Comparison of ENCODE assay signal across 15 mouse cellular contexts in genomic region chr14:93058799-93059198, GRCm38 (mm10).
"Had no signal": no experiment of that assay in that cellular context is flagged by ENCODE, and none has a peak within 500 bp of the region (broad histone marks: within the 10 kb centered on the region; RNA-seq: fewer than 3 reads in every experiment).

No protein-coding gene starts in this region.

- H3K27ac ChIP-seq: neural tube, embryonic 12.5 days; neural tube, embryonic 13.5 days; neural tube, embryonic 15.5 days; stomach, embryonic 15.5 days; stomach, postnatal 0 days had no signal

- H3K9ac ChIP-seq: neural tube, embryonic 12.5 days; neural tube, embryonic 13.5 days; neural tube, embryonic 15.5 days; stomach, embryonic 15.5 days had no signal

- H3K36me3 ChIP-seq: neural tube, embryonic 12.5 days; neural tube, embryonic 13.5 days; neural tube, embryonic 15.5 days; stomach, embryonic 15.5 days had no signal

- H3K4me1 ChIP-seq: neural tube, embryonic 12.5 days; neural tube, embryonic 13.5 days; neural tube, embryonic 15.5 days; stomach, embryonic 15.5 days had no signal

- H3K4me2 ChIP-seq: neural tube, embryonic 12.5 days; neural tube, embryonic 13.5 days; neural tube, embryonic 15.5 days; stomach, embryonic 15.5 days had no signal

- H3K27me3 ChIP-seq: neural tube, embryonic 12.5 days; neural tube, embryonic 13.5 days; neural tube, embryonic 15.5 days; stomach, embryonic 15.5 days had no signal

- H3K4me3 ChIP-seq: neural tube, embryonic 12.5 days; neural tube, embryonic 13.5 days; neural tube, embryonic 15.5 days; stomach, embryonic 15.5 days had no signal

- H3K9me3 ChIP-seq: neural tube, embryonic 12.5 days; neural tube, embryonic 13.5 days; neural tube, embryonic 15.5 days; stomach, embryonic 15.5 days had no signal

- DNase-seq: retina, postnatal 1 day; right cerebral cortex, postnatal 25 days; right cerebral cortex, postnatal 4 days; spleen, adult 18-20 months; thymus, adult 18-20 months; thymus, adult 2 months; thymus, postnatal 14 days; thymus, postnatal 25 days; thymus, postnatal 36 days; thymus, postnatal 4 days had no signal
